Mouse (Mus musculus) stomach, postnatal 0 days (tissue): ENCODE results near the gene Aig1.

Experiments used
- CTCF ChIP-seq: IDR thresholded peaks from 2 replicates; pipeline ENCODE4 v1.5.1; 2016; ENCODE audit warnings: antibody characterized with exemption, low read depth, mild to moderate bottlenecking, moderate library complexity
- EP300 ChIP-seq: optimal IDR thresholded peaks from 2 replicates; pipeline ENCODE3; 2016; ENCODE audit warnings: antibody characterized with exemption

GRCm38 (mm10) chr10:13675033-13675379, 193.8 kb downstream of the Aig1 start:
- TF ChIP-seq EP300 (no peak), CTCF (no peak)
